Mouse (Mus musculus) liver, embryonic 15.5 days (tissue): ENCODE data around the gene Add3. TPM values are rescaled to one million over a fixed set of nuclear protein-coding genes. Genes with fewer than 3 reads are reported as not detected.

ENCODE experiments used
- ATAC-seq: fragments of 200-750 bp; cut with Nextera tagmentation; 2 replicates; pipeline ENCODE4 v1.8.0; 2017; ENCODE audit warnings: moderate number of reproducible peaks, mild to moderate bottlenecking, moderate library complexity; ENCODE audit not compliant: insufficient read depth
- H3K27ac ChIP-seq: fragments of 300-500 bp; sonication (generic); replicated peaks from 2 replicates; pipeline ENCODE4 v1.5.1; 2015; ENCODE audit warnings: mild to moderate bottlenecking, inconsistent platforms
- H3K27me3 ChIP-seq: fragments of 300-500 bp; sonication (generic); 2 replicates; pipeline ENCODE4 v1.6.1; 2015; ENCODE audit warnings: mild to moderate bottlenecking, inconsistent platforms
- H3K36me3 ChIP-seq: fragments of 300-500 bp; sonication (generic); replicated peaks from 2 replicates; pipeline ENCODE4 v1.6.1; 2015; ENCODE audit warnings: moderate library complexity, mild to moderate bottlenecking, inconsistent platforms
- H3K4me1 ChIP-seq: fragments of 300-500 bp; sonication (generic); replicated peaks from 2 replicates; pipeline ENCODE4 v1.6.1; 2015; ENCODE audit warnings: inconsistent platforms
- H3K4me2 ChIP-seq: fragments of 300-500 bp; sonication (generic); 2 replicates; pipeline ENCODE4 v1.6.1; 2015; ENCODE audit warnings: moderate library complexity, mild to moderate bottlenecking, inconsistent platforms
- H3K4me3 ChIP-seq: fragments of 300-500 bp; sonication (generic); replicated peaks from 2 replicates; pipeline ENCODE4 v1.5.1; 2015; ENCODE audit warnings: mild to moderate bottlenecking, inconsistent platforms
- H3K9ac ChIP-seq: fragments of 300-500 bp; sonication (generic); 2 replicates; pipeline ENCODE4 v1.6.1; 2015; ENCODE audit warnings: moderate library complexity, mild to moderate bottlenecking, inconsistent platforms
- H3K9me3 ChIP-seq: fragments of 300-500 bp; sonication (generic); replicated peaks from 2 replicates; pipeline ENCODE4 v1.6.1; 2016; ENCODE audit warnings: inconsistent platforms
- WGBS: fragments of 180-500 bp; shearing (Covaris S2); methylation state at CpG from one replicate; pipeline ENCODE4 v1.1.7; 2015; ENCODE audit warnings: mixed read lengths; ENCODE audit not compliant: insufficient replicate concordance; 5-methylcytosine and 5-hydroxymethylcytosine counted together
- polyA plus RNA-seq: library from polyadenylated mRNA; unstranded; fragments of >200 nt; fragmentation: Nextera tagmentation; extraction: Ambion mirVana; gene quantifications from 2 replicates; pipeline ENCODE4 v1.2.1, GENCODE M21; 2015

The Add3 gene
- polyA plus RNA-seq, 1 experiment from 2014 or later = 26.2 TPM

DNA sequence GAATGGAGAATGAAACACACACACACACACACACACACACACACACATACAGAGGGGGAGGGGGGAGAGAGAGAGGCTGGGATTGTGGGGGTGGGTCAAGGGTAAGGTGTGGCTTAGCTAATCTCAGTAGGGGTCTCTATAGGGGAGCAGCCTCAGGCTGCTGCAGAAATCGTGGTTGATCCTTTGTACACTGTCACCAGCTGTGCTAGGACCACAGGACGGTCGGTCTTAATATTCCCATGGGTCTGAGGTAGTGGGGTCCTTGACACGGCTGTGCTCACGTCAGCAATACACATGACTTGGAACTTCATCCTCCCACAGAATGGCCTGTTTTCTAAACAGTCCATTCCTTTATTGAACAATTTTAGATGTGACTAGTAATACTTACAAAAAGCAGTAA is 35.3 kb downstream of the Add3 start:
- no peak overlapping the region for H3K9ac ChIP-seq
- H3K4me1 ChIP-seq = peaks cover 8% of the 10 kb centered on the region; the same call in 1 of the 2 replicates
- no peak overlapping the region for H3K27ac ChIP-seq
- H3K4me3 ChIP-seq = no peak overlapping the region
- H3K27me3 ChIP-seq = no peaks in the 10 kb centered on the region
- 73% methylated on average over 5 of the region's 5 CpGs for WGBS
- ATAC-seq = no peak
- H3K36me3 ChIP-seq = no peaks in the 10 kb centered on the region
- H3K9me3 ChIP-seq = no peaks in the 10 kb centered on the region
- H3K4me2 ChIP-seq = no peak overlapping the region

DNA sequence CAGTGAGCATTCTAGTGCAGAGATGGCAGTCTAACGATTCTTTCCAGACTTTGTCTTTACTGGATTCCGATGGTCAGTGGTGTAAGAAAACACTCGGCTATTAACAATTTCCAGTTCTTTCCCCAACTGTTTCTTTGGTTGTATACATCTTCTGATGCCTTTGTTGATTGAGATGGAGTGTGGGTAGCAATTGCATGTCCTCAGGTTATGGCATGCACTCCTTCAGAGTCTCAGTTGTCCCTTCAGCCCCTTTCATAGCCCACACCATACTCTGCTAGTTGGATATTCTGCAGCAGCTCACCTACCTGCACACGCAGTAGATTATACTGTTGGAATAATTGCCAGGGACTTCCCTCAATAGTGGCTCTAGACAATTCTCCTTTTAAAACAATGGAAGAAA is 36.3 kb downstream of the Add3 start:
- Histone ChIP-seq H3K27me3 (0 out of 2 replicates have a peak, but pooled peaks cover 3% of the 10 kb centered on the region), H3K36me3 (no peaks in the 10 kb centered on the region), H3K4me3 (no peak overlapping the region), H3K27ac (no peak overlapping the region), H3K9ac (no peak overlapping the region; the same call in 1 of the 2 replicates), H3K4me1 (peaks cover 11% of the 10 kb centered on the region), H3K4me2 (no peak overlapping the region), H3K9me3 (no peaks in the 10 kb centered on the region)
- WGBS = 81% methylated on average over 4 of the region's 4 CpGs
- ATAC-seq = no peak

DNA sequence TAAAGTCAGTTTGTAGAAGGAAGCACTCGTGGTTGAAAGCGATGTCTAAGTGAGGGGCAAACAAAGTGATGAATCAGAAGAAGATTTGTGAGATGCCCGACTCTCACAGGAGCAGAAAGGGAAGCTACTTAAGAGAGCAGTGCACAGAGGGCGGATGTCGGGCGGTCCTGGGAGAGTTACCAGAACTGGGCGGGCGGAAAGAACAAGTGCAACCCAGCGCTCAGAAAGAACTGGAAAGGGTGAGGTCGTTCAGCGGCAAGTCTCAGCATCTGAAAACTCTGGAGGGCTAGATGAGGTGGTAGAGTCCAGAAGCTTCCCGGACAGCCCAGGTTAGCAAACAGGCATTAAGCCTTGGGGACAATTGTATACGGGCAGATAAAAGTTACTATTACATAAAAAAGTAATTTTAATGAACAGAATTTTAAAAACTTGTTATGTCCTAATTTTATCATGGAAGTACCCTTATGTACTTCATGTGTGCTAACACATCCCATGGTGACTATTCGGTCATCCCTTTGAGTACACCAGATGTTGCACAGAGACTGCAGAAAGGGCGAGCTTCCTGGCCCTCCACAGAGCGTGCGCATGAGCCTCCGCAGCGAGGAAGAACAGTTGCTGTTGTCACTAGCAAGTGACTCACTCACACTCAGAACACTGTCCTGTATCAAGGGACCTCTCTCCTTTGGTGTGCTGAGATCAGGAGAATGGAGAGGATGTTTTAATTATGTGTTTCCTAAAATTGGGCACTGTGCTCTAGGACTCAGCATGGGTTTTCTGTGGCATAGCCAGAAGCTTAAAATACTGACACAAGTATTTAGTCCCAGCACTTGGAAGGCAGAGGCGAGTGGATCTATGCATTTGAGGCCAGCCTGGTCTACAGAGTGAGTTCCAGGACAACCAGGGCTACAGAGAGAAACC is 38.6 kb downstream of the Add3 start:
- 83% methylated on average over 20 of the region's 20 CpGs for WGBS
- ATAC-seq = no peak
- Histone ChIP-seq H3K9me3 (no peaks in the 10 kb centered on the region), H3K27ac (no peak overlapping the region), H3K36me3 (no peaks in the 10 kb centered on the region), H3K4me3 (no peak overlapping the region), H3K4me1 (peaks cover 26% of the 10 kb centered on the region), H3K27me3 (peaks cover 22% of the 10 kb centered on the region; the same call in 1 of the 2 replicates), H3K4me2 (no peak overlapping the region), H3K9ac (no peak overlapping the region)

DNA sequence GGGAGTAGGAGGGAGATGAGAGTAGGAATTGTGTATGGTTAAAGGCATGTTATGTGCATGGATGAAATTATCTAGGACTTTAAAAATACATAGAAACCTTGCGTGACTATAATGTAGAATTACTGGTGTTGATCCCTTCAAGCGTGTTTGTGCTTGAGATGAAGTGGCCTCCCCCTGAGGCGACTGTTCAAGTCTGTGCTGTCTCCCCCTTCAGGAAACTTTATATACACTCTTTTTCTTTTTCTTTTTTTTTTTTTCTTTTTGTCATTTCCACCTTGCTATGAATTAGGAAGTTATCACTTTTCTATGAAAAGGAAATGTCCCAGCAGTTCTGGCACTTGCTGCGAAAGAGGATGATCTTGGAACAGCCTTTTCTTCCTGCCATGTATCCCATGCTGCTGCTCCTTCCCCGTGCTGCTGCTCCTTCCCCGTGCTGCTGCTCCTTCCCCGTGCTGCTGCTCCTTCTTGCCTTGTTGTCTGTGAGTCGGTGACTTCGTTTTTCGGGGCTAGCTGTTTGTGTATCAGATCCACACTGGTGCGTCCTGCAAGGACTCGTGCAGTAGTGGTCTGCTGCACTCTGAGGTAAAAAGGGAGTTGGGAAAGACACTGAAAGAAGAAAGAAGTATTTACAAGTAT is 40.0 kb downstream of the Add3 start:
- no peaks in the 10 kb centered on the region for H3K36me3 ChIP-seq
- no peak overlapping the region for H3K4me2 ChIP-seq
- 54% methylated on average over 12 of the region's 12 CpGs for WGBS
- no peak overlapping the region; the same call in 1 of the 2 replicates for H3K27ac ChIP-seq
- peaks cover 40% of the 10 kb centered on the region for H3K4me1 ChIP-seq
- H3K27me3 ChIP-seq = peaks cover 27% of the 10 kb centered on the region; the same call in 1 of the 2 replicates
- H3K9ac ChIP-seq = no peak overlapping the region
- H3K9me3 ChIP-seq = no peaks in the 10 kb centered on the region
- no peak for ATAC-seq
- no peak overlapping the region for H3K4me3 ChIP-seq

DNA sequence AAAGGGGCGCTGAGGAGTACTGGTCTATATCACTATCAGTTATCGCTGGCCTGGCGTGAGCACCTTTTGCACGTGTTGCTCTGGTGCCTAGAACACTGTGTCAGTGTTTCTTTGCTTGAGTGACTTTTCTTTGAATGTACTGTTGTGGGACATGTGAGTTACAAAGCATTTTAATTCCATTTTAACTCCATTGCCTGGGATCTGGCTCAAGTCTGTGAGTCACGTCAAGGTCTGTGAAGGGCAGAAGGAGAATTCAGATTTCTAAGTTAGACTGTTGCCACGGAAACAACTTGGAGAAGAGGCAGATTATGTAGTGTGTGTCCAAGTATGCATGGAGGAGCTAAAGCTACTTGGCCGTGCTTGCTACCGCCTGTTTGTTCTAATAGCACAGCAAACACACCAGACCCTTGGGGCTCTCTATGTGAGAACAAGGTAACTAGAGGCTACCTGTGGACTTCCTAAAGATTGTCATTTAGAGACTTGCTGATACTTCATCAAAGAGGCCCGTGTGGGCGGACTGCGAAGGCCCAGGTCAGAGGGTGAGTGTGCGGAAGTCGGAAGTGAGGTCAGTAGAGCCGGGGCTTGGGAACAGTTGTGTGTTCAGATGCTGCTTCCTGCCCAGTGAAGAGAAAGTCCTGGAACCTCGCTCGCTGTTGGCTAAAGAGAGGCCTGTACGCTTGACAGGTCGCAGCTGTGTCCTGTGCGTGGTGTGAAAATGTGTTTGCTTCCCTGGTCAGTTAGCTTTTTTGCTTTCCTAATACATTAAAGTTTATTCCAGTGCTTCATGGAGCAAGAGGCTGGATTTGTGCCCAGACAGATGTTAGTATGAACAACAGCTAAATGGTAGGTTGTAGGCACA is 41.0 kb downstream of the Add3 start:
- WGBS = 68% methylated on average over 19 of the region's 19 CpGs
- Histone ChIP-seq H3K36me3 (no peaks in the 10 kb centered on the region), H3K4me1 (peaks cover 48% of the 10 kb centered on the region), H3K27ac (0 out of 2 replicates have a peak overlapping the region, but pooled peaks have one; percentile 7), H3K4me2 (no peak overlapping the region), H3K9me3 (no peaks in the 10 kb centered on the region), H3K9ac (no peak overlapping the region), H3K4me3 (no peak overlapping the region), H3K27me3 (peaks cover 27% of the 10 kb centered on the region; the same call in 1 of the 2 replicates)
- no peak for ATAC-seq

DNA sequence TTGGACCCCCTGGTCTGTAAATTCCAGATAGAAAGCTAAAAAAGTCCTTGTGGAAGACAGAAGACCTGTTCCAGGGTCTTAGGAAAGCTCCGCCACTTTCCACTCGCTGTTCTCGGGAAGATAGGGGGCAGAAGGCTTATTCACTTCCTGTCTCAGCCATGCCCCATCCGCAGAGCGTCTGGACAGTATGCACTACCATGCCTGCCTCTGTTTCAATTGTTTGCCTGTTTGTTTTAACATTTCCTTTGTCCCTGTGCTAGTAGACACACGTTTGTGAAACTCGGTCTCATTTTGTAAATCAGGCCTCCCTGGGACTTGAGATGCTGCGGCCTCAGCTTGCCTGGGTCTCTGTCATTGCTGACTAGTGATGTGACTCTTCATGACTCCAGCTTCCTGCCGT is 43.4 kb downstream of the Add3 start:
- H3K27me3 ChIP-seq = peaks cover 27% of the 10 kb centered on the region; the same call in 1 of the 2 replicates
- no peak for ATAC-seq
- H3K36me3 ChIP-seq = no peaks in the 10 kb centered on the region
- H3K9ac ChIP-seq = 0 out of 2 replicates have a peak overlapping the region, but pooled peaks have one; percentile 12
- H3K4me3 ChIP-seq = no peak overlapping the region
- 19% methylated on average over 9 of the region's 9 CpGs for WGBS
- no peaks in the 10 kb centered on the region for H3K9me3 ChIP-seq
- 0 out of 2 replicates have a peak overlapping the region, but pooled peaks have one; percentile 15 for H3K27ac ChIP-seq
- H3K4me2 ChIP-seq = peak overlapping the region; percentile 61
- H3K4me1 ChIP-seq = peaks cover 72% of the 10 kb centered on the region

DNA sequence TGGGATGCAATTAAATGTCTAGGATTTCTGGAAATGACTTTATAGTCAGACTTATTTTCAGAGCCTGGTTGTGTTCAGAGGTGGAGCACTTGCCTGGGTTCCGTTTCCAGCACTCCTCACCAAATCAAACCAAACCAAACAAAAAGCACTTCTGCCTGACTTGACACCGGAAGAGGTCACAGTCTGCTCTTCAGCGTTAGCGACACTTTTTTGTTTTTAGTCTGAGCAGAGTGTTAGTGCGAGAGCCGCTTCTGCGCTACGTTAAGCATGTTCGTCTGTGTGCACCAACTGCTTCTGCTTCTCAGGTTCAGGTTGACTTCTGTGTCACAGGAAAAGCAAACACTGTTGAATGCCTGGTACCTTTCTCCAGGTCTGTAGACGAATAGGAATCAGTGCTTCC is 44.0 kb downstream of the Add3 start:
- no peak for ATAC-seq
- no peaks in the 10 kb centered on the region for H3K36me3 ChIP-seq
- peak overlapping the region; percentile 61 for H3K4me2 ChIP-seq
- peaks cover 78% of the 10 kb centered on the region for H3K4me1 ChIP-seq
- H3K4me3 ChIP-seq = no peak overlapping the region
- WGBS = 27% methylated on average over 10 of the region's 10 CpGs
- no peaks in the 10 kb centered on the region for H3K9me3 ChIP-seq
- peaks cover 27% of the 10 kb centered on the region; the same call in 1 of the 2 replicates for H3K27me3 ChIP-seq
- no peak overlapping the region for H3K9ac ChIP-seq
- peak overlapping the region; percentile 89 for H3K27ac ChIP-seq

DNA sequence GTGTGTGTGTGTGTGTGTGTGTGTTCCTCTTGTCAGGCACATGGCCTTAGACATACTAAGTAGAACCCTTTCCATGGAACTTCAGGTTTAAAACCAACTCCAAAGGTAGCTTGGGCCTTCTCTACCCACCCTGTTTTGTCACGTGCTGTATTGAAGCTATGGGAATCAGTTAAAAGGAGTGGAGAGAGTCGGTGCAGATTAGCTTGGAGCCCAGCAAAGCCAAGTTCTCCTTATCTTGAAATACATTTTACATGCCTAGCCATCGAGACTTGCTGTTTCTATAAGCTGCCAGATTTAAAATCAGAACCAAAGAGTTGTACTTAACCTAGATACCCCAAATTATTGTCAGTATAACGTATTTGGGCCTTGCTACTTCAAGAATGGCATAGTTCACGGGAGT is 44.7 kb downstream of the Add3 start:
- peak overlapping the region; percentile 61 for H3K4me2 ChIP-seq
- no peak overlapping the region for H3K4me3 ChIP-seq
- no peak overlapping the region for H3K9ac ChIP-seq
- H3K27ac ChIP-seq = peak overlapping the region; percentile 89
- H3K27me3 ChIP-seq = peaks cover 27% of the 10 kb centered on the region; the same call in 1 of the 2 replicates
- peak; percentile 81 for ATAC-seq
- WGBS = 19% methylated on average over 5 of the region's 5 CpGs
- H3K36me3 ChIP-seq = no peaks in the 10 kb centered on the region
- H3K4me1 ChIP-seq = peaks cover 84% of the 10 kb centered on the region
- no peaks in the 10 kb centered on the region for H3K9me3 ChIP-seq

DNA sequence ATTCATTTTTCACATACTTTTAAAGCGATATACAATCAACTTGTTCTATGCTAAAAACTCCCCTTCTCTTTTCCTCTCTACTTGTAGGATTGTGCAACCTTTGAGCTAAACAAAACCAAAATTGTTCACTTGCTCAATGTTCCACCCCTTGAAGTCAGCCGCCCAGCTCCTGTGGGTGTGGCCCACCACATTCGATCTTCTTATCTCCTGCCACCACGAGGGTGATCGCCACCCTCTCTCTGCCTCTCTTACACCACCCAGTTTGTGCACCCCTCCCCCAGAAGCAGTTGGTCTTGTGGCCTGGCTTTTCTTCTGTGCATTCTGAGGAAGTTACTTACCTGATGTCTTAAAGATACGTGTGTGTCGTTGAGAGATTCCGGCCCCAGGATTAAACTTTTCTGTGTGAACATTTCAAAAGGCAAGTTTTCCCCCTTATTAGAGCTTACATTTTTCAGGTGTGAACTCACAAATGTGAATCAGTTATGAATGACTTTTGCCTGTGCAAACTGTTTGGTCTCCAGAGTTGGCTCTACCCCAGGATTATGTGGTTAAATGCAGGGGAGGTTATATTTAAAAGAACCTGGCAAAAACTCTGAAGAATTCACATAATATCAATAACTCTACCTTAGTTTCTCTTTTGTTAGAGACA is 45.4 kb downstream of the Add3 start:
- Histone ChIP-seq H3K4me1 (peaks cover 89% of the 10 kb centered on the region), H3K27ac (peak overlapping the region; percentile 89), H3K4me3 (peak overlapping the region; percentile 44), H3K9ac (peak overlapping the region; percentile 45), H3K36me3 (no peaks in the 10 kb centered on the region), H3K27me3 (peaks cover 27% of the 10 kb centered on the region; the same call in 1 of the 2 replicates), H3K4me2 (peak overlapping the region; percentile 61), H3K9me3 (no peaks in the 10 kb centered on the region)
- WGBS = 5% methylated on average over 8 of the region's 8 CpGs
- peak; percentile 96 for ATAC-seq

DNA sequence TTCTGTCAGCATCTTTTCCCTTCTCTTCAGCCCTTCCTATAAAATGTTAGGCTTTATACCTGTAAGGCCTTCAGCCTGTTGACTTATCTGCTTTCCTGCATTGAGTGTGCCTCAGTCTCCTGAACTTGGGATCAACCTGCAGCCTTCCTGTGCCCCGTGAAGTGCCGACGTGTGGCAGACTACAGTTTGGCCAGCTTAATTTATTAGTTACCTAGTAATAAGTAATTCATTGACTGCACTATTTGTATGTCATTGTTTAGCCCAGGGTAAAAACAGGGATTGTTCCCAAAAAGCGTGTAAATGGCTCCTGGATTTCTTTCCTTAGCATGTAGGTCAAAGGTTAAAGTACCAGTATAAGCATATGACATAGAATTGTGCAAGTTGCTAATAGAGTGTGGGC is 46.2 kb downstream of the Add3 start:
- peaks cover 88% of the 10 kb centered on the region for H3K4me1 ChIP-seq
- WGBS = 37% methylated on average over 4 of the region's 4 CpGs
- peak overlapping the region; percentile 66 for H3K27ac ChIP-seq
- no peaks in the 10 kb centered on the region for H3K36me3 ChIP-seq
- peak overlapping the region; percentile 52 for H3K4me2 ChIP-seq
- ATAC-seq = no peak
- peak overlapping the region; percentile 30 for H3K4me3 ChIP-seq
- peaks cover 24% of the 10 kb centered on the region; the same call in 1 of the 2 replicates for H3K27me3 ChIP-seq
- peak overlapping the region; percentile 10; the same call in 1 of the 2 replicates for H3K9ac ChIP-seq
- no peaks in the 10 kb centered on the region for H3K9me3 ChIP-seq
